Mouse (Mus musculus): ENCODE measurements around the gene Ccr2. TPM values are rescaled to one million over a fixed set of nuclear protein-coding genes. Genes with fewer than 3 reads are reported as not detected.

The Ccr2 gene
- total and polyA plus RNA-seq, 2 experiments from 2014 or later: 0.71 TPM; not detected in 1

DNA sequence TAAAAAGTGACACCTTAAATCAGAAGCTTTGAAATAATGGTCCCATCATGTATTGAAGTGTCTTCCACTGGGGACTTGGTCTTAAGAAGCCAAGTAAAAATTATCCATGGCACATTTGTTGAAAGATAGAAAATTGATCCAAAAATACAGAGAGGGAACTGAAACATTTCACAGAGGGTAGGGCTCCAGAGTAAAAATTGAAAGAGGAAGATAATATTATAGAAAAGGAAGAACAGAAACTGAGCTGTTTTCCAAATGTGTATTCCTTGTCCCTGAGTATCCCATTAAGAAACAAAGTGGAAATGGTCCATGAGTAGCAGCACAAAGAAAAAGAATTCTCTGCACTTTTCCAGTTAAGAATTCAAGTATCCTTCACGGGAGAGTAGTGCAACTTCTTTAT is 11.3 kb upstream of the Ccr2 start:
- WGBS: 63% methylated on average over 1 of the region's 1 CpGs
- no peak for ATAC-seq (ENCODE audit: insufficient read depth, low read depth)
- H3K36me3 ChIP-seq (replicated peaks; ENCODE audit: control insufficient read depth, insufficient read depth, low read length): no peaks in the 10 kb centered on the region

DNA sequence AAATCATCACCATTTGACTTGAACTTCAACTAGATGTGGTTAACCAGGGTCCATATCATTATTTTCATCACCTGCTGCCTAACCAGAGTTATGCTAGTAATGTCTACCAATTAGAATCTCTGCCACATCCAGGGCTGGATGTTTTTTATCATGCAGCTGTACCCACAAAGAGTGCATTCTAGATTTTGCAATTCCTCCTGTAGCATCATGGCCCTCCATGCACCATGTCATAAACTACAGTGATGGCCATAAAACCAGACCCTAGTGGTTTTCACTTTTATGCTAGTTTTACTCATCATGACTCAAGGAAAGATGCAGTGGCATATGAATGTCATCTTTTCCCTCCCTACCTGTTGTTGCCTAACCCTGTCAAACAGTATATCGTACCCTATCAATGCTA is 2.6 kb upstream of the Ccr2 start:
- WGBS: 66% methylated on average over 1 of the region's 1 CpGs
- no peaks in the 10 kb centered on the region for H3K27me3 ChIP-seq (ENCODE audit: control insufficient read depth, insufficient read depth, low read length)
- DNase-seq (ENCODE audit: low spot score) (no peak), ATAC-seq (ENCODE audit: insufficient read depth, low read depth) (no peak)
- no peak overlapping the region for H3K27ac ChIP-seq (ENCODE audit: low read depth)
- no peak overlapping the region for H3K4me2 ChIP-seq (ENCODE audit: low read depth, low read length)
- no peaks in the 10 kb centered on the region for H3K36me3 ChIP-seq (replicated peaks; ENCODE audit: control insufficient read depth, insufficient read depth, low read length)
- no peaks in the 10 kb centered on the region for H3K4me1 ChIP-seq (ENCODE audit: control insufficient read depth, insufficient read depth)
- no peak overlapping the region for H3K9ac ChIP-seq (replicated peaks; ENCODE audit: low read depth, low read length)
- no peak overlapping the region for H3K4me3 ChIP-seq (ENCODE audit: low read depth, low read length)
- TF ChIP-seq EP300 (IDR thresholded peaks at IDR 0.05; ENCODE audit: low read depth): no peak
- TF ChIP-seq CTCF (IDR thresholded peaks at IDR 0.05; ENCODE audit: low read depth): no peak
- no peaks in the 10 kb centered on the region for H3K9me3 ChIP-seq (replicated peaks; ENCODE audit: control insufficient read depth, low read length)

More for the DNA sequence above, 11.3 kb upstream of the Ccr2 start:
- Histone ChIP-seq H3K27ac (ENCODE audit: low read depth) (no peak overlapping the region), H3K27me3 (ENCODE audit: control insufficient read depth, insufficient read depth, low read length) (no peaks in the 10 kb centered on the region), H3K4me2 (ENCODE audit: low read depth, low read length) (no peak overlapping the region), H3K9me3 (replicated peaks; ENCODE audit: control insufficient read depth, low read length) (no peaks in the 10 kb centered on the region), H3K4me1 (ENCODE audit: control insufficient read depth, insufficient read depth) (no peaks in the 10 kb centered on the region), H3K4me3 (ENCODE audit: low read depth, low read length) (no peak overlapping the region), H3K9ac (replicated peaks; ENCODE audit: low read depth, low read length) (no peak overlapping the region)
- TF ChIP-seq CTCF (IDR thresholded peaks at IDR 0.05; ENCODE audit: low read depth) (no peak), EP300 (IDR thresholded peaks at IDR 0.05; ENCODE audit: low read depth) (no peak)
- DNase-seq (ENCODE audit: low spot score): no peak

DNA sequence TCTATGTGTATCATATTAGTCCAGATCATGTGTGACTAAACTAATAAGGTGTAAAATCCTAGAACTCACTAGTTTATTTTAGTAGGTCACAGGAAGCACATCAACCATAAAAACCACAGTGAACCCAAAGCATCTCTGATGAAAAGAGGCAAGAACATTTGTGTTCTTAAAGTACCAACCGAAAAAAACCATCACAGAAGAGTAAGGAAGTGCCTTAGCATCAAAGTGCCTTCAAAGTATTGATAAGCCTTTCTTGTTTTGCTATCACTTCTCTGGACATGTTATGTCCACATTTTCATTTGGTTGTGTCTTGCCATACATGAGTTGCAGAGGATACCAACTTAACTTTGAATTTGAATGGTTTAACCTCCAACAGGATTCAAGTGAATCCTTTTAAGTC is 1.4 kb upstream of the Ccr2 start:
- ATAC-seq (ENCODE audit: insufficient read depth, low read depth): no peak

DNA sequence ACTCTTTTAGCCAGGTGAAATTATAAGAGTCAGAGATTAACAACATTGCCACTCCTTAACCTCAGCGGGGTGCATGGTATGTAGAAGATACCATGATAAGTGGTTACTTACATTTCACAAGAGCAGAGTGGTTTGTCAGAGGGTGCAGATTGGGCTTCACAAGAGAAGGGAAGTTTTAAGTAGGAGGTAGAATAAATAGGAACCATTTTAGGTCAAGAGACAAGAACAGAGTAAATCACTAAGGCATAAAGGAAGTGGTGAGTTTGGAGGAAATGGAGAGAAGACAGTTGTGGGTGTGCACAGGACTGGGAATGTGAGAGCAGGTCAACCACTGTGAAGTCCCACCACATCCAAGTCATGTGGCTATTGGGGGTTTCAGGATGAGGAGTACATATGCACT is 1.4 kb downstream of the Ccr2 start:
- TF ChIP-seq EP300 (IDR thresholded peaks at IDR 0.05; ENCODE audit: low read depth) (no peak), CTCF (IDR thresholded peaks at IDR 0.05; ENCODE audit: low read depth) (no peak)
- no peak overlapping the region for H3K4me3 ChIP-seq (ENCODE audit: low read depth, low read length)
- H3K36me3 ChIP-seq (replicated peaks; ENCODE audit: control insufficient read depth, insufficient read depth, low read length): no peaks in the 10 kb centered on the region
- no peak overlapping the region for H3K9ac ChIP-seq (replicated peaks; ENCODE audit: low read depth, low read length)
- H3K4me2 ChIP-seq (ENCODE audit: low read depth, low read length): no peak overlapping the region
- ATAC-seq (ENCODE audit: insufficient read depth, low read depth): no peak
- H3K4me1 ChIP-seq (ENCODE audit: control insufficient read depth, insufficient read depth): no peaks in the 10 kb centered on the region
- WGBS: 50% methylated on average over 1 of the region's 1 CpGs
- no peak overlapping the region for H3K27ac ChIP-seq (ENCODE audit: low read depth)
- DNase-seq (ENCODE audit: low spot score): no peak
- no peaks in the 10 kb centered on the region for H3K9me3 ChIP-seq (replicated peaks; ENCODE audit: control insufficient read depth, low read length)
- H3K27me3 ChIP-seq (ENCODE audit: control insufficient read depth, insufficient read depth, low read length): no peaks in the 10 kb centered on the region

More for the DNA sequence above, 1.4 kb upstream of the Ccr2 start:
- Histone ChIP-seq H3K4me3 (ENCODE audit: low read depth, low read length) (no peak overlapping the region), H3K9me3 (replicated peaks; ENCODE audit: control insufficient read depth, low read length) (no peaks in the 10 kb centered on the region), H3K9ac (replicated peaks; ENCODE audit: low read depth, low read length) (no peak overlapping the region), H3K27me3 (ENCODE audit: control insufficient read depth, insufficient read depth, low read length) (no peaks in the 10 kb centered on the region), H3K27ac (ENCODE audit: low read depth) (no peak overlapping the region), H3K4me1 (ENCODE audit: control insufficient read depth, insufficient read depth) (no peaks in the 10 kb centered on the region), H3K4me2 (ENCODE audit: low read depth, low read length) (no peak overlapping the region), H3K36me3 (replicated peaks; ENCODE audit: control insufficient read depth, insufficient read depth, low read length) (no peaks in the 10 kb centered on the region)
- no peak for DNase-seq (ENCODE audit: low spot score)
- 57% methylated on average over 1 of the region's 1 CpGs for WGBS
- no peak for TF ChIP-seq EP300 (IDR thresholded peaks at IDR 0.05; ENCODE audit: low read depth)
- no peak for TF ChIP-seq CTCF (IDR thresholded peaks at IDR 0.05; ENCODE audit: low read depth)

DNA sequence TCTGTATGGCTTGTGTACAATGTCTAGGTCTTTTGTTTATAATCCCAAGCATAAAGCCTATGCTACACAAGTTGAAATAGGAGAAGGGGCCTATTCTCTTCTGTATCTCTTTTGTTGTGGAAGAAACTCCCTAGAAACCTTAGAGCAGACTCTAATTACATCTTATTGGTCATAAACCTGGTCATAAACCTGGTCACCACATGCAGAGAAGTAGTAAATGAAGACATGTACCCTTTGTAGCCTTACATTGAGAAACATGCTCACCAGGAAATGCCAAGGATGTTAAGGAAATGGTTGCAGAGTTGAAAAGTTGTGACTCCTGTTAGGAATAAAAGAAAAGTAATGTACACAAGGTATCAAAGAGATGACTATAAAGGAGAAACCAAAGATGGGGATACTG is 3.4 kb downstream of the Ccr2 start:
- ATAC-seq (ENCODE audit: insufficient read depth, low read depth): no peak

DNA sequence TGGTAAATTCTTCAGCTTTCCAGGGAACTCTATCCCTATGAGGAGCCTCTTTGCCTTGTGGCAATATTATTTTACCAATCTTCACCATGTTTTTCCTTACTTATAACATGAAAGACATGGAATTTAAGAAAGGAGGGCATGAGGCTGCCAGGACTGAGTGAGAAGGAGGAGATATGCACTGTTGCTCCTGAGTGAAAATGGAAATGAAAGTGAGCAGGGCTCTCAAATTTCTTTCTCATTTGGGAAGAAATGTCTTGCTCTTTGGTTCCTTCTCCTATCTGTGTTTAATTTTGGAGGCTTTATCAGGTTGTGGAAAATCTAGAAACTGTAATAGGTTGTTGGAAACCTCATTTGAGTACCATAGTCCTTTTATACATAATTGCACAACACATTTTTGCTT is 5.5 kb downstream of the Ccr2 start:
- no peak overlapping the region for H3K4me3 ChIP-seq (ENCODE audit: low read depth, low read length)
- no peak overlapping the region for H3K4me2 ChIP-seq (ENCODE audit: low read depth, low read length)
- H3K27me3 ChIP-seq (ENCODE audit: control insufficient read depth, insufficient read depth, low read length): no peaks in the 10 kb centered on the region
- no peaks in the 10 kb centered on the region for H3K36me3 ChIP-seq (replicated peaks; ENCODE audit: control insufficient read depth, insufficient read depth, low read length)
- H3K9ac ChIP-seq (replicated peaks; ENCODE audit: low read depth, low read length): no peak overlapping the region
- TF ChIP-seq CTCF (IDR thresholded peaks at IDR 0.05; ENCODE audit: low read depth) (no peak), EP300 (IDR thresholded peaks at IDR 0.05; ENCODE audit: low read depth) (no peak)
- no peaks in the 10 kb centered on the region for H3K4me1 ChIP-seq (ENCODE audit: control insufficient read depth, insufficient read depth)
- no peak for ATAC-seq (ENCODE audit: insufficient read depth, low read depth)
- no peak overlapping the region for H3K27ac ChIP-seq (ENCODE audit: low read depth)
- DNase-seq (ENCODE audit: low spot score): no peak
- H3K9me3 ChIP-seq (replicated peaks; ENCODE audit: control insufficient read depth, low read length): no peaks in the 10 kb centered on the region

More for the DNA sequence above, 3.4 kb downstream of the Ccr2 start:
- H3K27ac ChIP-seq (ENCODE audit: low read depth): no peak overlapping the region
- no peaks in the 10 kb centered on the region for H3K36me3 ChIP-seq (replicated peaks; ENCODE audit: control insufficient read depth, insufficient read depth, low read length)
- no peak for DNase-seq (ENCODE audit: low spot score)
- H3K9me3 ChIP-seq (replicated peaks; ENCODE audit: control insufficient read depth, low read length): no peaks in the 10 kb centered on the region
- no peak overlapping the region for H3K4me3 ChIP-seq (ENCODE audit: low read depth, low read length)
- no peaks in the 10 kb centered on the region for H3K4me1 ChIP-seq (ENCODE audit: control insufficient read depth, insufficient read depth)
- TF ChIP-seq CTCF (IDR thresholded peaks at IDR 0.05; ENCODE audit: low read depth) (no peak), EP300 (IDR thresholded peaks at IDR 0.05; ENCODE audit: low read depth) (no peak)
- H3K4me2 ChIP-seq (ENCODE audit: low read depth, low read length): no peak overlapping the region
- no peak overlapping the region for H3K9ac ChIP-seq (replicated peaks; ENCODE audit: low read depth, low read length)
- H3K27me3 ChIP-seq (ENCODE audit: control insufficient read depth, insufficient read depth, low read length): no peaks in the 10 kb centered on the region
